Mouse (Mus musculus) kidney, adult 18-20 months (tissue): ENCODE data around the gene Usp39.

Experiments used
- DNase-seq: peaks from one replicate; pipeline ENCODE4 v3.0.0; 2021

Usp39 gene

DNA sequence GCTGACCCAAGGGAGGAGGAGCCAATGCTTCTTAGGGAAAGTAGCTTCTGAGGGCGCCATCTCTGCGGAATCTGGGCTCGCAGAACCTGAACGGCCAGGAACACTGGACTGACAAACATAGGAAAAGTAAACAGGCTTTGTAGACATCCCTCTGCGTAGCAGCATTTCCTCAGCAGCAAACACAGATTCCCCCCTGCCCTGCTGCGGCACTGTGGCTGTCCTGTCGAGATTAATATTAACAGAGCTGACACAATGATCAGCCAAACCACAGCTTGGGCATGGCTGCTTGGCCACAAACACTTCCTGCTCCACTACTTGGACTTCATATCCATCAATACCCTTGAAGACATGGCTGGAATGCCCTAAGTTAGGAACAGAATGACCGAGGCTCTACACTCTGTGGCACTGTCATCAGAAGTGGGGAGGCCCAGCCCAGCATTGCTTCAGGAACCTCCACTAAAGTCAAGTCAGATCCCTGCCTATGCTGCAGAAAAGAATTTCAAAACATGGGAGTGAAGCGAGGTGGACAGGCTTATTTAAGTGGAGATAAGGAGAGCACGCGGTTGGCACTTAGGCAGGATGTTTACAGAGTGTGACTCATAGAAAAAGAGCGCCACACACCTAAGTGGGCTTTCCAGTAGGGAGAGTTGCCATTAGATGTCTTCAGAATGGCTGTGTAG lies 51.9 kb downstream of the Usp39 start:
- DNase-seq: peak; percentile 52

- DNase-seq: no peak
Observed at GRCm38 (mm10) chr6:72289484-72289883, 55.5 kb downstream of the Usp39 start.

- peak; percentile 46 for DNase-seq
Observed at GRCm38 (mm10) chr6:72283914-72284313, 61.1 kb downstream of the Usp39 start.

DNA sequence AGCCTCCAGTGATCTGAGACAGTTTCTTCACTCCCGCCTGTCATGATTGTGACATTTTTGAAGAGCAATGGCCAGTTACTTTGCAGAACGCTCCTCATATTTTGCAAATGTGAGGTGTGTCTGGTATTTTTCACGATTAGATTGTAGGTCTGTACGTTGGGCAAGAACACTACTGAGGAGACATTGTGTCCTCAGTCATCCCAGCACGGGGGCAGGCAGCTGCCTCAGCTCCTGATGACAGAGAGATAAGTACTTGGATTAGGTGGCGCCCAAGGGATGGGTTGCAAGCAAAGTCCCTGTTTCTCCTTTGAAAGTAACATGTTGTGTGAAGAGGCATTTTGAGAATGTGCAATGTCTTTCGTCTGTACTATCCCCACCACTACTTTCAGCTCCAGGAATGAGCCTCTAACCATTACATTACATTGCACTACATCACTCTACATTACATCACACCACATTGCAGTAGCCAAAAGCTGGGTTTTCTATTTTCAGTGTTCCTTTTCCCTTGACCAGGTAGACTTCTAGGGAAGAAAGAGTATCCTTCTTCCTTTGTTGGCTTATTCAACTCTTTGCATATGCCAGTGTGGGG lies 64.5 kb downstream of the Usp39 start:
- DNase-seq: no peak

DNA sequence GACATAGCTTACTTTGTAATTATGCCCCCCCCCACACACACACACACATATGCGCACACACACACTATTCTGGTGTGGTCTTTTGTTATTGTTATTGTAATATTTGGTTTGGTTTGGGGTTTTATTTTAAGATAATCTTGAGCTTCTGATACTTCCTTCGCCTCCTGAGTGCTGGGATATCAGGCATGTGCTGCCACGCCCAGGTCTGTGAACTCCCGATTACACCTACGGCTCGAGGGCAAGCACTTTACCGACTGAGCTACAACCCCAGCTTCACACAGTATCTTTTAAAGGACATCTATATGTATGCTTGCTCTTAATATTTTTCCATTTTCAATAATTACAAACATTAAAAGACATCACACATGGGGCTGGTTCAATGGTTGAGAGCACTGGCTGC lies 65.5 kb downstream of the Usp39 start:
- DNase-seq: no peak

DNA sequence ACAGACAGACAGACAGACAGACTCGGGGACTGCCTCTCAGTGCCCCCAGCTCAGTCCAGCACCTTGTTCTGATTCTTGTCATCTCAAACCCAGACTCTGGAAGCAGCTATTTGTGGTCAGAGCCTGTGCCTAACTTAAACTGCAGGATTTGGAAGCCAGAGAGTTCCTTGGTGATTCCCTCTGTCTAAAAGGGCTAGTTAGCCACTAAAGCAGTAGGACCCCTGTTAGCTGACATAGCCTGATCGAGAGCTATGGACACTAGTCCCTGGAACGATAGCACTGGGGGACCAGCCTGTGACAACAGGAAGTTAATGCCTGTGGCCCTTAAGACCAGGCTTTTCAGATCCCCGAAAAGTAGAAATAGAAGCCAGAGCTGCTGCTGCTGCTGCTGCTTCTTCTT lies 66.1 kb downstream of the Usp39 start:
- no peak for DNase-seq

GRCm38 (mm10) chr6:72277508-72278166 lies 67.3 kb downstream of the Usp39 start:
- peak; percentile 23 for DNase-seq

DNA sequence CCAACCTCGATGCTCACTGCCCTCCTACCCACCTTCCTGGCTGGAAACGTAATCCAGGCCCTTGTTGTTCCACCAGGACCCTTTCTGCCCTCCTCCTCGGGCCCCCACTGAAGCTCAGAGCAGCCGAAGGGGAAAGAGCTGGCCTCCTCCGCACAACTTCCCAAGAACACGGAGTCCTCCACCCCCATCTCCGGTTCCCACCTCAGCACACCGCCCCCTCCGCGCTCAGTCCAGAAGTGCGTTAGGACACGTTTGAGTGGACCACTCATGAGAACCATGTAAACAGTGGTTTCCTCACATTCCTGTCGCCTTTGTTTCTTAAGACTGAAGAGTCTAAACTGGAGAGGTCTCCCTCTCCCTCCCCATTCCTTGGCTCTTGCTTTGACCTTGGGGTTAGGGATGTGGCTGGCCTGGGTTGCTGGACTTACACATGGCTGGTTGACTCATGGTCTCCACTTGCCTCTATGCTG lies 68.0 kb downstream of the Usp39 start:
- no peak for DNase-seq

- no peak for DNase-seq
Observed at GRCm38 (mm10) chr6:72276141-72276540, 68.8 kb downstream of the Usp39 start.

DNA sequence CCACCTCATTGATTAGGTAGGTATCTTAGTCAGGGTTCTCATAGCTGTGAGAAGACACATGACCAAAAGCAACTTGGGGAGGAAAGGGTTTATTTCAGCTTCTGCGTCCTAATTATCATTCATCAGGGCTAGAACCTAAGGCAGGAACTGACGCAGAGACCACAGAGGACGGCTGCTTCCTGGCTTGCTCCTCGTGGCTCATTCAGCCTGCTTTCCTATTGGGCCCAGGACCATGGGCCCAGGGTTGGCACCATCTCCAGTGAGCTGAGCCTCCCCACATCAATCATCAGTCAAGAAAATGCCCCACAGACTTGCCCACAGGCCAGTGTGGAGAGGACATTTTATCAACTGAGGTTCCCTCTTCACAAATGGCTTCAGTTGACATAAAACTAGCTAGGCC lies 69.5 kb downstream of the Usp39 start:
- DNase-seq: no peak

DNA sequence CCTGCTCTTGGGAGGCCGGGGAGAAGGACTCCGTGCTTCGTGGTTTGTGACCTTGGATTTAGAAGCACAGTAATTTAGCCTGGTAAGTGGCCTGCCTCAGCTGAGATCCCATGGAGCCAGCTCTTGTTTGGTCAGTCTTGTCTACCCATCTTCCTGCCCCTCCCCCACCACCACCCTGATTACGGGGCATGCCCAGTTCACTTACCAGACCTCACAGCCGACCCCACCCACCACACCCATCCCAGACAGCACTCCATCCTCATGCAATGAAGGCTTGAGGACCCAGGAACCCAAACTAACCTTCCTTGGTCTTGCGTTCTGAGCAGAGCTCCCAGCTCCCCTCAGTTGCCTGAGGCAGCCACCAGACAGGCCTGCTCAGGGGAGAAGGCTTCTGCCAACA lies 71.8 kb downstream of the Usp39 start:
- DNase-seq: no peak

DNA sequence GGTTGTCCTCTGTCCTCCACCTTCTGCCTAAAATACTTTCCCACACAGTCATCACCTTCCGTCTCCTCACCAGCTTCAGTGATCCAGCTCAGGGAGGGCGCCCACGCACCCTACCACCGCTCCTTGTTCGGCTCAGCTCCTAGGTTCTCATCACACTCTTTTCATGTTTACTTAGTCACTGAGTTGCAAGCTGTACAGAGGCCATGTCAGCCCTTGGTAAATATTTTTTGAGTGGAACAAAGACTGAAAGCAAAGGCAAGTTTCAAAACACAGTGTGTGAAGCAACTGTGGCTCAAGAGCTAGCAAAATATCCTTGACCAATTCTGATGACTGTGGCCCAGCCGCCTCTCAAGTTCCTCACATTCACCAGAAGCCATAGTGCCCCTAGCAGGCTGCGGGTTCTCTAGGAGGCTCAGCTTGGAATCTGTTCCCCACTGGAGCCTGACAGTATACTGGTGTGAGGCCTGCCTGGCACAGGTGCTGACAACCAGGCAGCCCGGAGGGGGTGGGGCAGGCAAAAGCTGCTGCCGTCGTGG lies 72.8 kb downstream of the Usp39 start:
- no peak for DNase-seq

GRCm38 (mm10) chr6:72270952-72271519 lies 73.9 kb downstream of the Usp39 start:
- DNase-seq: no peak

- DNase-seq: no peak
Observed at GRCm38 (mm10) chr6:72270258-72270657, 74.7 kb downstream of the Usp39 start.
